Mouse (Mus musculus): ENCODE data around the gene Rgcc. TPM values are rescaled to one million over a fixed set of nuclear protein-coding genes. Genes with fewer than 3 reads are reported as not detected.

Rgcc gene
- total and polyA plus RNA-seq, 3 experiments: 2.2 to 5.2 (median 2.3) TPM

DNA sequence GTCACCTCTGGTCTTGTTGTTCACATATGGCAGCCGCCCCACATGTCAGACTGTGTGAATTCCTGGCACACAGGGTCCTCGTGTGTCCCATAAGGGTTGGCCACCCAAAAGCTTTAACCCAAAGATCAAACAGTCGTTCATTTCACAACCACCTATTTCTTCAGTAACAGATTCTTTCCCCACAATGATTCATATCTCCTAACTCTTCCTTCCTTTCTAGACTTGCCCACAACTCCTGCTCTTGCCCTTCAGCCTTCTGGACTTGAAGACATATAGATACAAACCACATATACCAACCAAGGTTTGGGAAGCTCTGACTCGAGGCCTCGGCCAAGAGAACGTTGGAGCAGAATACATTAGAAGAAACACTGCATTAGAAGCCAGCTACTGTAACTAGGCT, 35.7 kb downstream of the Rgcc start:
- Histone ChIP-seq H3K9me3 (replicated peaks; ENCODE audit: low read length) (peaks cover 4% of the 10 kb centered on the region), H3K4me1 (ENCODE audit: control insufficient read depth in 1 of 2, insufficient read depth in 2 of 2) (peaks cover 6 to 42% of the 10 kb centered on the region in 2 experiments; a peak in 3 of 4 replicates), H3K79me2 (replicated peaks; ENCODE audit: control insufficient read depth, extremely low read depth, insufficient read depth, poor library complexity, severe bottlenecking) (no peaks in the 10 kb centered on the region), H3K27me3 (replicated peaks) (no peaks in the 10 kb centered on the region), H3K9ac (ENCODE audit: insufficient read depth, low read depth) (no peak overlapping the region), H3K36me3 (replicated peaks in 1 of 2; ENCODE audit: control insufficient read depth in 1 of 2, insufficient read depth in 1 of 2, low read length in 1 of 2) (no peaks in the 10 kb centered on the region), H3K27ac (ENCODE audit: insufficient read depth, low read depth) (no peak overlapping the region), H3K4me2 (ENCODE audit: insufficient read depth, low read depth, poor library complexity, severe bottlenecking) (no peak overlapping the region), H3K4me3 (replicated peaks in 1 of 3; ENCODE audit: low read depth in 2 of 3, low read length in 2 of 3, poor library complexity in 1 of 3) (no peak overlapping the region)
- dilution Hi-C loops (cut with MboI; ENCODE audit: extremely low pct_ligation_motif_present, extremely low pct_unique_long_range_greater_than_20kb, low sequenced_read_pairs): no loop called here
- no peak for TF ChIP-seq MAX (IDR thresholded peaks at IDR 0.05; ENCODE audit: low read length)
- TF ChIP-seq MXI1 (IDR thresholded peaks at IDR 0.05; ENCODE audit: low read depth, low read length): no peak
- TF ChIP-seq RAD21 (IDR thresholded peaks at IDR 0.05; ENCODE audit: low read depth, low read length): no peak
- TF ChIP-seq SMC3 (IDR thresholded peaks at IDR 0.05; ENCODE audit: low read depth, low read length): no peak
- no peak for TF ChIP-seq POLR2AphosphoS2 (IDR thresholded peaks at IDR 0.05; ENCODE audit: low read depth, low read length)
- no peak for TF ChIP-seq EP300 (IDR thresholded peaks at IDR 0.05; ENCODE audit: low read length)
- no peak for TF ChIP-seq ZNF384 (IDR thresholded peaks at IDR 0.05; ENCODE audit: low read depth, low read length)
- TF ChIP-seq IRF4 (IDR thresholded peaks at IDR 0.05; ENCODE audit: low read depth, low read length): no peak
- TF ChIP-seq JUN (IDR thresholded peaks at IDR 0.05; ENCODE audit: insufficient read depth, low read depth, low read length): no peak
- no peak for TF ChIP-seq USF2 (conservative IDR thresholded peaks at IDR 0.05; ENCODE audit: low read depth, low read length)
- no peak for TF ChIP-seq PAX5 (IDR thresholded peaks at IDR 0.05; ENCODE audit: low read length)
- no peak for TF ChIP-seq RCOR1 (conservative IDR thresholded peaks at IDR 0.05; ENCODE audit: low read depth, low read length)
- no peak for TF ChIP-seq MAFK (IDR thresholded peaks at IDR 0.05; ENCODE audit: insufficient replicate concordance, low read length)
- TF ChIP-seq KAT2A (IDR thresholded peaks at IDR 0.05; ENCODE audit: insufficient replicate concordance, low read length): no peak
- in situ Hi-C loops (cut with MboI; ENCODE audit: low pct_ligation_motif_present, low pct_unique_long_range_greater_than_20kb, low sequenced_read_pairs): loop anchor here (5.0 kb wide), 1 partner anchor 37 kb away; the partner anchor contains the start of gene Rgcc
- no peak for DNase-seq (ENCODE audit: extremely low read depth)

DNA sequence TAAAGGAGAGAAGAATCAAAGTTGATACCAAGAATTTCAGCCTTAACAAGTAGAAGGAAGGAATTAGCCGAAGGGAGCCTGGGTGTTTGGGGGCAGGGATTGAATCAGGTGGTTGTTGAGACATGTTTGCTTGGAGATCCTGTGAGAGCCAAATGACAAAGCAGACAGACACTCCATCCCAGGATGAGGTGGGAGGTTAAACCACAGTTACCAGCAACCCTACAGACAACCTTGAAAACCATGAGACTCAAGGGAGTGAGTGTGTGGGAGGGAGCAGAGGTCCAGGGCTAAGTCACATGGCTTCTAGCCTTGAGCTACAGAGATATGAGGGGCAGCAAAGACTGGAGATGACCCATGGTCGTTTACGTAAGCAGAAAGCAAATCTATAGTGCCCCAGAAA, 38.1 kb downstream of the Rgcc start:
- H3K9ac ChIP-seq (ENCODE audit: insufficient read depth, low read depth): no peak overlapping the region
- no peak for DNase-seq (ENCODE audit: extremely low read depth)
- in situ Hi-C loops (cut with MboI; ENCODE audit: low pct_ligation_motif_present, low pct_unique_long_range_greater_than_20kb, low sequenced_read_pairs): no loop called here
- H3K4me1 ChIP-seq (ENCODE audit: control insufficient read depth in 1 of 2, insufficient read depth in 2 of 2): peaks cover 6 to 25% of the 10 kb centered on the region in 2 experiments; a peak in 3 of 4 replicates
- no peak overlapping the region for H3K4me3 ChIP-seq (replicated peaks in 1 of 3; ENCODE audit: low read depth in 2 of 3, low read length in 2 of 3, poor library complexity in 1 of 3)
- no peaks in the 10 kb centered on the region for H3K79me2 ChIP-seq (replicated peaks; ENCODE audit: control insufficient read depth, extremely low read depth, insufficient read depth, poor library complexity, severe bottlenecking)
- no peak overlapping the region for H3K4me2 ChIP-seq (ENCODE audit: insufficient read depth, low read depth, poor library complexity, severe bottlenecking)
- no peaks in the 10 kb centered on the region for H3K9me3 ChIP-seq (replicated peaks; ENCODE audit: low read length)
- TF ChIP-seq CHD2 (IDR thresholded peaks at IDR 0.05; ENCODE audit: low read length): no peak
- no peak for TF ChIP-seq ZNF384 (IDR thresholded peaks at IDR 0.05; ENCODE audit: low read depth, low read length)
- TF ChIP-seq USF1 (IDR thresholded peaks at IDR 0.05; ENCODE audit: low read depth, low read length): no peak
- no peak for TF ChIP-seq MAX (IDR thresholded peaks at IDR 0.05; ENCODE audit: low read length)
- TF ChIP-seq NRF1 (IDR thresholded peaks at IDR 0.05; ENCODE audit: low read depth, low read length): no peak
- TF ChIP-seq RCOR1 (conservative IDR thresholded peaks at IDR 0.05; ENCODE audit: low read depth, low read length): no peak
- peaks cover 2% of the 10 kb centered on the region for H3K27me3 ChIP-seq (replicated peaks)
- H3K36me3 ChIP-seq (replicated peaks in 1 of 2; ENCODE audit: control insufficient read depth in 1 of 2, insufficient read depth in 1 of 2, low read length in 1 of 2): no peaks in the 10 kb centered on the region
- H3K27ac ChIP-seq (ENCODE audit: insufficient read depth, low read depth): no peak overlapping the region
- dilution Hi-C loops (cut with MboI; ENCODE audit: extremely low pct_ligation_motif_present, extremely low pct_unique_long_range_greater_than_20kb, low sequenced_read_pairs): no loop called here
